Mouse (Mus musculus): ENCODE data around the gene Crat. TPM values are rescaled to one million over a fixed set of nuclear protein-coding genes. Genes with fewer than 3 reads are reported as not detected.

Gene Crat
- polyA plus RNA-seq (2014; fragmentation: Nextera tagmentation; extraction: Ambion mirVana) = 24.0 and 29.6 TPM in 2 replicates

DNA sequence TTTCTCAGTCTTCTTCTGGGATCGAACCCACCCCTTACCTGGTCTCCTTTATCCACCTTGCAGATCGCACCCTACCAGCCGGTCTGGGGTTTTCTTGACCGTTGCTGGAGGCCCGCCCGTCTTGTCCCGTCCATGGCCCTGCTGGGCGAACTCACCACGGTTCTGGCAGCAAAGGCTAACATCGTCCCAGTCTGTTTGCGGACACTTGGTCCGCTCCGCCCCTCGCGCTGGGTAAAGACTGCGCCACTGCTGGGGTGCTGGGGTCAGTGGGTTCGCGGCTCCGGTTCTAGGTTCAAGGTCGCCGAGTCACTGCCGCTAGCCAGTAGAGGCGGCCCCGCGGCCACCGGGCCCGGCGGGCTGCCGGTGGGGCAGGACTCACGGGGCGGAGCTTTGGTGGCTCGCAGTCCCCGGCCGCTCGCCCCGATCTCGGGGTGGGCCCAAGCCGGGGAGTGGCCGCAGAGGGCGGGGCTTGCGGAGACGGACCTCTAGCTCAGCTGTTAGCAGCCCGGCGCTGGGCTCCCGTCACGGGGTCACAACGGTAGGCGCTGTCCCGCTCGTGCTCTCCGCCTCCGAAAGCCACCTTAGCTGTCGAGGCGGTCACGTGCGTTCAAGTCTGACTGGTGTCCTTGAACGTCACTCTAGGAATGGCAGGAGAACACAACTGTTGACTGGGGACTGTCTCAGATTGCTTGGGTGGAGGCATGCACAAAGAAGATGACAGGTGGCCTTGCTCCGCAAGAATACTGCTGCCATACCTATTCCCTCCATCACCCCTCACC lies at the start of gene Crat:
Gene Crat (minus strand): TSS at position 657 of the 779 bp plus-strand sequence.
- Histone ChIP-seq H3K27me3 (ENCODE audit: control insufficient read depth, insufficient read depth, low read length) (no peaks in the 10 kb centered on the region), H3K9me3 (replicated peaks; ENCODE audit: control insufficient read depth, low read length) (no peaks in the 10 kb centered on the region), H3K4me3 (ENCODE audit: low read depth, low read length) (peak within 1 kb of the TSS; percentile 73), H3K36me3 (replicated peaks; ENCODE audit: control insufficient read depth, insufficient read depth, low read depth, low read length) (no peaks in the 10 kb centered on the region), H3K4me2 (ENCODE audit: low read depth, low read length) (peak within 1 kb of the TSS; percentile 87), H3K4me1 (ENCODE audit: control insufficient read depth, insufficient read depth, low read length) (peaks cover 14% of the 10 kb centered on the region), H3K9ac (replicated peaks; ENCODE audit: low read length) (peak within 1 kb of the TSS; percentile 97), H3K27ac (replicated peaks; ENCODE audit: low read depth, low read length) (peak within 1 kb of the TSS; percentile 97)
- DNase-seq (ENCODE audit: low spot score) (peak; percentile 83), ATAC-seq (replicated peaks; ENCODE audit: insufficient number of reproducible peaks, low FRiP score, low TSS enrichment, low read depth) (peak; percentile 85)
- 1% methylated on average over 58 of the region's 58 CpGs for WGBS

DNA sequence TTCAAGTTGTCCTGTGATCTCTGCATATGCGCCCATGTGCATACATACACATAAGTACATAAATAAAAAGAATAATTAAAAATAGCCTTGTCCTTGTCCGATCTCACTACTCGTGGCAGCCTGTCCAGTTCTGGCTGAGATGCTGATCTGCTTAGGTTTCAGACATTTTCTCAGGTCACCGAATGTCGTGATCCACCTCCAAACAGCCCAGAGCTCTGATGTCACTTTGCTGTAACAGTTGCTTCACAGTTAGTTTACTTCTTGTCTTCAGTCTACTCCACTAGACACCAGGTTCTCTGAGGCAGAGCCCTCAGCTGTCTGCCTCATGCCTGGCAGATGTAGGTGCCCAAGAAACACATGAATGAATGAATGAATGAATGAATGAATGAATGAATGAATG lies 48.8 kb upstream of the Crat start:
- Histone ChIP-seq H3K27ac (replicated peaks; ENCODE audit: low read depth, low read length) (peak overlapping the region; percentile 38; the same call in 1 of the 2 replicates), H3K36me3 (replicated peaks; ENCODE audit: control insufficient read depth, insufficient read depth, low read depth, low read length) (no peaks in the 10 kb centered on the region), H3K27me3 (ENCODE audit: control insufficient read depth, insufficient read depth, low read length) (no peaks in the 10 kb centered on the region), H3K9me3 (replicated peaks; ENCODE audit: control insufficient read depth, low read length) (no peaks in the 10 kb centered on the region), H3K4me1 (ENCODE audit: control insufficient read depth, insufficient read depth, low read length) (peaks cover 9% of the 10 kb centered on the region), H3K9ac (replicated peaks; ENCODE audit: low read length) (no peak overlapping the region), H3K4me3 (ENCODE audit: low read depth, low read length) (peak overlapping the region; percentile 9; the same call in 1 of the 2 replicates), H3K4me2 (ENCODE audit: low read depth, low read length) (no peak overlapping the region; the same call in 1 of the 2 replicates)
- ATAC-seq (replicated peaks; ENCODE audit: insufficient number of reproducible peaks, low FRiP score, low TSS enrichment, low read depth) (no peak), DNase-seq (ENCODE audit: low spot score) (no peak)
- 64% methylated on average over 5 of the region's 5 CpGs for WGBS

DNA sequence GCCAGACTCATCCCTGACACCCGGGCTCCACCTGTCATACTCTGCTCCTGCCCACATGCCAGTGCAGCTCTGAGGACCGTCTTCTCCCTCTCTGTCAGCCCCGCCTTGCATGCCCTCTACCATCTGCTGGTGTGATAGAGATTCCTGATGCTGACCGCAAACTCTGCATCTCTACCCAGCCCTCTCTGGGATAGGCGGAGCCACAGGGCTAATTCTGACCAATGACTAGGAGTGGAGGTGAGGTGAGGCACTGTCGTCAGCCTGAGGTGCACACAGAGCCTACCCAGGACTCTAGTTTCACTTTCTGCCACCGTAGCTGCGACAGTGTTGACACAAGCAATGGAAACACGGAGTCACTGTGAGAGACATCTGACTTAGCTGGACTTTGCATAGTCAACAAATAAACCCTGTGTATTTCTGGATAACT lies 48.3 kb upstream of the Crat start:
- Histone ChIP-seq H3K4me1 (ENCODE audit: control insufficient read depth, insufficient read depth, low read length) (peaks cover 5% of the 10 kb centered on the region), H3K27ac (replicated peaks; ENCODE audit: low read depth, low read length) (peak overlapping the region; percentile 38; the same call in 1 of the 2 replicates), H3K9me3 (replicated peaks; ENCODE audit: control insufficient read depth, low read length) (no peaks in the 10 kb centered on the region), H3K27me3 (ENCODE audit: control insufficient read depth, insufficient read depth, low read length) (no peaks in the 10 kb centered on the region), H3K9ac (replicated peaks; ENCODE audit: low read length) (peak overlapping the region; percentile 22; the same call in 1 of the 2 replicates), H3K4me2 (ENCODE audit: low read depth, low read length) (peak overlapping the region; percentile 44), H3K36me3 (replicated peaks; ENCODE audit: control insufficient read depth, insufficient read depth, low read depth, low read length) (no peaks in the 10 kb centered on the region), H3K4me3 (ENCODE audit: low read depth, low read length) (peak overlapping the region; percentile 9)
- peak; percentile 77 for DNase-seq (ENCODE audit: low spot score)
- 1% methylated on average over 9 of the region's 9 CpGs for WGBS
- peak; percentile 87 for ATAC-seq (replicated peaks; ENCODE audit: insufficient number of reproducible peaks, low FRiP score, low TSS enrichment, low read depth)

DNA sequence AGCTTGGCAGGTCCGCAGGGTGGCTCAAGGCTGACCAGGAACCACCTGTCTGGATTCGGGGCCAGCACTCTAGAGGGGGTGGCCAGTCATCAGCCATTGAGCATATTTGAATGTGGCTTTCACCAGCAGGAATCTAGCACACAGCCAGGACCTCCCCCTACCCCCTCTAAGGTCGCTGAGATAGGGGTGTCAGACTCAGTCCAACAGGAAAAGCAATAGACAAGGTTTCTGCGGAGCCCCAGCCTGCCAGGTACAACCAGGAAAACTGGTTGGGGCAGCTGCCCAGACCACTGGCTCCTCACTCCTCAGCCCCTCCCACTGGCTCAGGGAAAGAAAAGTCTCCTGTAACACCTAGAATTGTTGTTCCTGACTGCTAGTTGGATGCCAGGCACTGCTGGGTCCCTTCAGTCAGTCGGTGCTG lies 47.7 kb upstream of the Crat start:
- Histone ChIP-seq H3K9me3 (replicated peaks; ENCODE audit: control insufficient read depth, low read length) (no peaks in the 10 kb centered on the region), H3K4me2 (ENCODE audit: low read depth, low read length) (peak overlapping the region; percentile 44), H3K9ac (replicated peaks; ENCODE audit: low read length) (peak overlapping the region; percentile 22; the same call in 1 of the 2 replicates), H3K4me1 (ENCODE audit: control insufficient read depth, insufficient read depth, low read length) (peaks cover 4% of the 10 kb centered on the region), H3K27ac (replicated peaks; ENCODE audit: low read depth, low read length) (peak overlapping the region; percentile 38; the same call in 1 of the 2 replicates), H3K4me3 (ENCODE audit: low read depth, low read length) (no peak overlapping the region), H3K27me3 (ENCODE audit: control insufficient read depth, insufficient read depth, low read length) (no peaks in the 10 kb centered on the region), H3K36me3 (replicated peaks; ENCODE audit: control insufficient read depth, insufficient read depth, low read depth, low read length) (no peaks in the 10 kb centered on the region)
- peak; percentile 53 for DNase-seq (ENCODE audit: low spot score)
- WGBS = 26% methylated on average over 5 of the region's 5 CpGs
- ATAC-seq (replicated peaks; ENCODE audit: insufficient number of reproducible peaks, low FRiP score, low TSS enrichment, low read depth) = peak; percentile 12

DNA sequence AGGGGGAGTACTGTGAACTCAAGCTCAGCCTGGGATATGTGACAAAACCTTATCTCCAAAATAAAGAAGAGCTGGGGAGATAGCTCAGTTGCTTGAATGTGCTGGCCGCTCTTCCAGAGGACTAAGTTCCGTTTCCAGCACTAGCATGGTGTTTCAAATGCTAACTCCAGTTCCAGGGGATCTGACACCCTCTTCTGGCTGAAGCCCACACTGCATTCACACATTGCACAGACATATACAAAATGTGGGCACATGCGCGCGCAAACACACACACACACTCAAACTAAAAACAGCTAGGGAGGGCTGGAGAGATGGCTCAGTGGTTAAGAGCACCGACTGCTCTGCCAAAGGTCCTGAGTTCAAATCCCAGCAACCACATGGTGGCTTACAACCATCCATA lies 43.6 kb upstream of the Crat start:
- Histone ChIP-seq H3K4me2 (ENCODE audit: low read depth, low read length) (no peak overlapping the region), H3K27me3 (ENCODE audit: control insufficient read depth, insufficient read depth, low read length) (no peaks in the 10 kb centered on the region), H3K9ac (replicated peaks; ENCODE audit: low read length) (no peak overlapping the region), H3K4me3 (ENCODE audit: low read depth, low read length) (no peak overlapping the region), H3K9me3 (replicated peaks; ENCODE audit: control insufficient read depth, low read length) (no peaks in the 10 kb centered on the region), H3K27ac (replicated peaks; ENCODE audit: low read depth, low read length) (no peak overlapping the region), H3K4me1 (ENCODE audit: control insufficient read depth, insufficient read depth, low read length) (peaks cover 4% of the 10 kb centered on the region), H3K36me3 (replicated peaks; ENCODE audit: control insufficient read depth, insufficient read depth, low read depth, low read length) (no peaks in the 10 kb centered on the region)
- no peak for DNase-seq (ENCODE audit: low spot score)
- WGBS = 87% methylated on average over 6 of the region's 6 CpGs
- no peak for ATAC-seq (replicated peaks; ENCODE audit: insufficient number of reproducible peaks, low FRiP score, low TSS enrichment, low read depth)

DNA sequence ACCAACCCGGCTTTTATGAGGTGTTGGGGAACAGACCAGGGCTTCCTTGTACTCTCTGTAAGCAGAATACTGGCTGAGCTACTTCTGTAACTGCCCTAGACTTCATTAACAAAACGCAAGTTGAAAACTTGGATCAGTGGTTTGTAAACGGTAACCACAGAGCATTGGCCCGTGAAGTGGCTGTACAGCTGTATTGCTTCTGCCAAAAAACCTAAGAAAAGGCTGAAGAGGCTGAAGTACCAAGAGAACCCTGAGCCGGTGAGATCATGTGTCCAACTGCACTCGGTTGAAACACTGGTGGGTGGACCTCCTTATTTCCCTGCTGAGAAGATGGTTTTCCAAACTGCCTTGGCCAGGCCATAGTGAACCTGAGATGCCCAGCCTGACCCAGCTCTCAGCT lies 42.7 kb upstream of the Crat start:
- DNase-seq (ENCODE audit: low spot score) = no peak
- ATAC-seq (replicated peaks; ENCODE audit: insufficient number of reproducible peaks, low FRiP score, low TSS enrichment, low read depth) = no peak
- no peak overlapping the region for H3K9ac ChIP-seq (replicated peaks; ENCODE audit: low read length)
- no peak overlapping the region for H3K27ac ChIP-seq (replicated peaks; ENCODE audit: low read depth, low read length)
- no peaks in the 10 kb centered on the region for H3K27me3 ChIP-seq (ENCODE audit: control insufficient read depth, insufficient read depth, low read length)
- no peak overlapping the region for H3K4me2 ChIP-seq (ENCODE audit: low read depth, low read length)
- H3K4me3 ChIP-seq (ENCODE audit: low read depth, low read length) = no peak overlapping the region
- 87% methylated on average over 6 of the region's 6 CpGs for WGBS
- peaks cover under 1% of the 10 kb centered on the region for H3K4me1 ChIP-seq (ENCODE audit: control insufficient read depth, insufficient read depth, low read length)
- H3K36me3 ChIP-seq (replicated peaks; ENCODE audit: control insufficient read depth, insufficient read depth, low read depth, low read length) = no peaks in the 10 kb centered on the region
- H3K9me3 ChIP-seq (replicated peaks; ENCODE audit: control insufficient read depth, low read length) = no peaks in the 10 kb centered on the region

DNA sequence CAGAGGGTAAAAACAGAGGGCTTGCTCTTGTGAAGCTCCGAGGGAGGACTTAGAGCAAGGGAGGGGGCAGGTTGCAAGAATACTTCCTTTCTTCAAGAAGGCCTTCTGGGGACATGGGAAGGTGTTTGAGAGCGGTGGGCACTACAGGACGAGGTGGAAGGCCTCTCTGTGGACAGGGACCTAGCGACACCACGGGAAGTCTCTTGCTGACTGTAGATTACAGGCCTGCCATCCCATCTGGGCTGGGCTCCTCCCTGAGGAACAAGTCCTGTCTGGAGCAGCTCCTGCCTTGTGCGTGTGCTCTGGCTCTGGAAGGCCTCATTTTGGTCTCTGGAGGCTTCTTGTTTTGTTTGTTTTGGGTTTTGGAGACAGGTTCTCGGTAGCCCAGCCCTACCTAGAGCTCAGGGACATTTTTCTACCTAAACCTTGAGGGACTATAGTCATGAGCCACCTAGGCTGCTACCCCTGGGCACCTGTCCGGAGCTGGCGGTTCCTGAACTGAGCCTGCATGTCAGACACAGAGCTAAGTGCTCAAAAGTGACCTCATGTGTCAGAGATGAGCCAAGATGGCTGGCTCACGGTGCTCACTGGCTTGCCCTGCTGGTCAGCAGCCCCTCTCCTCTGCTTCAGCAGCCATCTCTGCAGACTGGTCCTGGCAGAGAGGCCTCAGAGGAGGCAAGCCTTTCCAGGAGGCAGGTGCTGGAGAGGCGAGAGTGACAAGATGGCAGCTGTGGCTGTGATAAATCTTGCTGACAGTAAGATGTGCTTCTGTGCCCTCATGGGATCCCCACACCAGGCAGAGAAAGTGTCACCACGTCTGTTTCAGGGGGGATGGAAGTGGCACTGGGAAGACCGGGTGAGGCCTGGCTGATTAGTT lies 40.7 kb upstream of the Crat start:
- H3K9ac ChIP-seq (replicated peaks; ENCODE audit: low read length) = no peak overlapping the region

More for the DNA sequence above, 40.7 kb upstream of the Crat start:
- Histone ChIP-seq H3K27me3 (ENCODE audit: control insufficient read depth, insufficient read depth, low read length) (no peaks in the 10 kb centered on the region), H3K9me3 (replicated peaks; ENCODE audit: control insufficient read depth, low read length) (no peaks in the 10 kb centered on the region), H3K36me3 (replicated peaks; ENCODE audit: control insufficient read depth, insufficient read depth, low read depth, low read length) (no peaks in the 10 kb centered on the region), H3K4me1 (ENCODE audit: control insufficient read depth, insufficient read depth, low read length) (no peaks in the 10 kb centered on the region), H3K4me2 (ENCODE audit: low read depth, low read length) (no peak overlapping the region), H3K4me3 (ENCODE audit: low read depth, low read length) (no peak overlapping the region), H3K27ac (replicated peaks; ENCODE audit: low read depth, low read length) (no peak overlapping the region)
- no peak for DNase-seq (ENCODE audit: low spot score)
- WGBS = 75% methylated on average over 13 of the region's 13 CpGs
- no peak for ATAC-seq (replicated peaks; ENCODE audit: insufficient number of reproducible peaks, low FRiP score, low TSS enrichment, low read depth)
